Mouse (Mus musculus) liver, adult 2 months (tissue): ENCODE measurements around the gene Eif2ak2. TPM values are rescaled to one million over a fixed set of nuclear protein-coding genes. Genes with fewer than 3 reads are reported as not detected.

ENCODE experiments used
- DNase-seq: peaks from one replicate; pipeline ENCODE4 v3.0.0-alpha.2; 2011; ENCODE audit warnings: low read depth, low spot score; ENCODE audit errors: extremely low read depth
- H3K27ac ChIP-seq: fragments of 200-500 bp; replicated peaks from 2 replicates; pipeline ENCODE4 v1.5.1; 2012; ENCODE audit warnings: low read depth, mild to moderate bottlenecking, control low read depth, inconsistent platforms, low read length; ENCODE audit not compliant: insufficient read depth
- H3K27me3 ChIP-seq: fragments of 200-500 bp; 2 replicates; pipeline ENCODE4 v1.6.1; 2012; ENCODE audit warnings: mild to moderate bottlenecking, moderate library complexity, low read length, inconsistent platforms; ENCODE audit not compliant: control insufficient read depth, insufficient read depth
- H3K36me3 ChIP-seq: fragments of 200-500 bp; 2 replicates; pipeline ENCODE4 v1.6.1; 2012; ENCODE audit warnings: low read length, inconsistent platforms; ENCODE audit not compliant: control insufficient read depth, insufficient read depth
- H3K4me1 ChIP-seq: fragments of 200-500 bp; 2 replicates; pipeline ENCODE4 v1.6.1; 2011; ENCODE audit warnings: low read length; ENCODE audit not compliant: control insufficient read depth, insufficient read depth
- H3K4me3 ChIP-seq: fragments of 200-500 bp; 2 replicates; pipeline ENCODE4 v1.5.1; 2011; ENCODE audit warnings: low read depth, mild to moderate bottlenecking, control low read depth, low read length, moderate library complexity; ENCODE audit not compliant: insufficient read depth
- H3K79me2 ChIP-seq: fragments of 200-500 bp; 2 replicates; pipeline ENCODE4 v1.6.1; 2012; ENCODE audit warnings: inconsistent platforms, mild to moderate bottlenecking, low read length, moderate library complexity; ENCODE audit not compliant: control insufficient read depth, insufficient read depth
- H3K9ac ChIP-seq: fragments of 200-500 bp; 2 replicates; pipeline ENCODE4 v1.6.1; 2012; ENCODE audit warnings: low read depth, mild to moderate bottlenecking, control low read depth, inconsistent platforms, low read length
- CTCF ChIP-seq: fragments of 200-500 bp; IDR thresholded peaks from 2 replicates; pipeline ENCODE4 v1.5.1; 2011; ENCODE audit warnings: low read depth, low read length, control low read depth
- POLR2A ChIP-seq: fragments of 200-500 bp; IDR thresholded peaks from 2 replicates; pipeline ENCODE4 v1.6.1; 2011; ENCODE audit warnings: low read length, control low read depth; ENCODE audit not compliant: insufficient read depth; ENCODE audit errors: extremely low read depth
- whole genome bisulfite sequencing: fragments of 180-500 bp; shearing (Covaris S2); methylation state at CpG from one replicate; pipeline ENCODE4 v1.1.7; 2018; 5-methylcytosine and 5-hydroxymethylcytosine counted together
- polyA plus RNA-seq: library from polyadenylated mRNA; depleted of rRNA; stranded (reverse); fragments of >200 nt; gene quantifications from 2 replicates; pipeline ENCODE4 v1.2.3, GENCODE M21; 2012; rRNA removed
- total RNA-seq: library from RNA; depleted of rRNA; stranded (reverse); fragments of >200 nt; gene quantifications from 2 replicates; pipeline ENCODE4 v1.2.3, GENCODE M21; 2014; rRNA removed

Gene Eif2ak2
- total and polyA plus RNA-seq, 2 experiments: 2.3 to 15.3 TPM

GRCm38 (mm10) chr17:78824346-78824745, 58.0 kb downstream of the Eif2ak2 start:
- Histone ChIP-seq H3K27ac (no peak overlapping the region), H3K4me3 (no peak overlapping the region), H3K27me3 (no peaks in the 10 kb centered on the region), H3K79me2 (no peaks in the 10 kb centered on the region), H3K36me3 (peaks cover 48% of the 10 kb centered on the region), H3K4me1 (no peaks in the 10 kb centered on the region), H3K9ac (no peak overlapping the region)
- no peak for DNase-seq
- WGBS: 85% methylated on average over 13 of the region's 13 CpGs
- TF ChIP-seq POLR2A (no peak), CTCF (no peak)

- no peak for TF ChIP-seq CTCF
- no peak for TF ChIP-seq POLR2A
- 95% methylated on average over 3 of the region's 3 CpGs for WGBS
- H3K36me3 ChIP-seq: peaks cover 34% of the 10 kb centered on the region
Measured at GRCm38 (mm10) chr17:78809582-78809981, 72.8 kb downstream of the Eif2ak2 start.

GRCm38 (mm10) chr17:78809019-78809418, 73.4 kb downstream of the Eif2ak2 start:
- no peak overlapping the region for H3K4me3 ChIP-seq
- TF ChIP-seq CTCF: no peak
- no peak for TF ChIP-seq POLR2A
- H3K79me2 ChIP-seq: no peaks in the 10 kb centered on the region
- peaks cover 34% of the 10 kb centered on the region for H3K36me3 ChIP-seq
- H3K27me3 ChIP-seq: no peaks in the 10 kb centered on the region
- no peak overlapping the region for H3K9ac ChIP-seq
- H3K27ac ChIP-seq: no peak overlapping the region
- H3K4me1 ChIP-seq: no peaks in the 10 kb centered on the region
- no peak for DNase-seq

More at GRCm38 (mm10) chr17:78809582-78809981, 72.8 kb downstream of the Eif2ak2 start:
- no peaks in the 10 kb centered on the region for H3K4me1 ChIP-seq
- H3K4me3 ChIP-seq: no peak overlapping the region
- DNase-seq: no peak
- no peaks in the 10 kb centered on the region for H3K79me2 ChIP-seq
- H3K9ac ChIP-seq: no peak overlapping the region
- no peak overlapping the region for H3K27ac ChIP-seq
- no peaks in the 10 kb centered on the region for H3K27me3 ChIP-seq

Other genes starting within 250 kb of the Eif2ak2 start
- gene Strn, start 145.4 kb downstream of the Eif2ak2 start, total RNA-seq: 7.1 and 8.8 TPM in 2 replicates
- gene Strn, start 145.4 kb downstream of the Eif2ak2 start, polyA plus RNA-seq: 2.7 and 2.8 TPM in 2 replicates
- 8.3 and 10.0 TPM in 2 replicates for gene Heatr5b, start 47.2 kb downstream of the Eif2ak2 start, total RNA-seq
- 7.5 and 8.9 TPM in 2 replicates for gene Heatr5b, start 47.2 kb downstream of the Eif2ak2 start, polyA plus RNA-seq
- 7.9 and 8.1 TPM in 2 replicates for gene Gpatch11, start 47.0 kb downstream of the Eif2ak2 start, total RNA-seq
- 4.7 and 4.9 TPM in 2 replicates for gene Gpatch11, start 47.0 kb downstream of the Eif2ak2 start, polyA plus RNA-seq
- not detected in 2 replicates for gene Sult6b1, start 24.4 kb upstream of the Eif2ak2 start, total RNA-seq
- not detected in 2 replicates for gene Sult6b1, start 24.4 kb upstream of the Eif2ak2 start, polyA plus RNA-seq
- 18.4 and 29.2 TPM in 2 replicates for gene Cebpzos, start 33.9 kb upstream of the Eif2ak2 start, total RNA-seq
- gene Cebpzos, start 33.9 kb upstream of the Eif2ak2 start, polyA plus RNA-seq: 9.6 and 11.0 TPM in 2 replicates
- 17.7 and 19.0 TPM in 2 replicates for gene Cebpz, start 54.5 kb upstream of the Eif2ak2 start, total RNA-seq
- gene Cebpz, start 54.5 kb upstream of the Eif2ak2 start, polyA plus RNA-seq: 3.2 and 4.4 TPM in 2 replicates
- 14.6 and 17.3 TPM in 2 replicates for gene Ndufaf7, start 54.6 kb upstream of the Eif2ak2 start, total RNA-seq
- gene Ndufaf7, start 54.6 kb upstream of the Eif2ak2 start, polyA plus RNA-seq: 5.5 and 5.7 TPM in 2 replicates
- gene Prkd3, start 138.2 kb upstream of the Eif2ak2 start, total RNA-seq: 191 and 211 TPM in 2 replicates
- 71.8 and 79.6 TPM in 2 replicates for gene Prkd3, start 138.2 kb upstream of the Eif2ak2 start, polyA plus RNA-seq
- 17.6 and 26.6 TPM in 2 replicates for gene Qpct, start 169.3 kb upstream of the Eif2ak2 start, total RNA-seq
- 9.8 and 12.1 TPM in 2 replicates for gene Qpct, start 169.3 kb upstream of the Eif2ak2 start, polyA plus RNA-seq